Mouse (Mus musculus) intestine, embryonic 14.5 days (tissue): ENCODE measurements around the gene 1810009A15Rik. TPM values are rescaled to one million over a fixed set of nuclear protein-coding genes. Genes with fewer than 3 reads are reported as not detected.
"Not testable (repeated sequence)": the region's sequence is repeated elsewhere in the genome, so short reads cannot be mapped to it uniquely, and the experiment has no call there.

Source experiments
- ATAC-seq: fragments of 200-750 bp; cut with Nextera tagmentation; replicated peaks from 2 replicates; pipeline ENCODE4 v1.8.0; 2017; ENCODE audit warnings: low read depth, moderate number of reproducible peaks, moderate TSS enrichment, moderate library complexity; ENCODE audit not compliant: low FRiP score, low TSS enrichment
- DNase-seq: peaks from one replicate; pipeline ENCODE4 v3.0.0-alpha.2; 2018; ENCODE audit warnings: low spot score
- H3K27ac ChIP-seq: fragments of 300-500 bp; sonication (generic); 2 replicates; pipeline ENCODE4 v1.5.1; 2014; ENCODE audit warnings: low read depth, mild to moderate bottlenecking, control low read depth
- H3K27me3 ChIP-seq: fragments of 300-500 bp; sonication (generic); replicated peaks from 2 replicates; pipeline ENCODE4 v1.6.1; 2014; ENCODE audit warnings: low read length, control low read depth; ENCODE audit not compliant: control insufficient read depth, insufficient read depth
- H3K36me3 ChIP-seq: fragments of 300-500 bp; sonication (generic); 2 replicates; pipeline ENCODE4 v1.6.1; 2014; ENCODE audit warnings: low read length, control low read depth; ENCODE audit not compliant: control insufficient read depth, insufficient read depth
- H3K4me1 ChIP-seq: fragments of 300-500 bp; sonication (generic); replicated peaks from 2 replicates; pipeline ENCODE4 v1.6.1; 2014; ENCODE audit warnings: low read length, control low read depth, mixed read lengths; ENCODE audit not compliant: control insufficient read depth, insufficient read depth
- H3K4me2 ChIP-seq: fragments of 300-500 bp; sonication (generic); 2 replicates; pipeline ENCODE4 v1.6.1; 2014; ENCODE audit warnings: low read length
- H3K4me3 ChIP-seq: fragments of 300-500 bp; sonication (generic); 2 replicates; pipeline ENCODE4 v1.5.1; 2014; ENCODE audit warnings: low read depth, low read length, control low read depth, mixed read lengths
- H3K9ac ChIP-seq: fragments of 300-500 bp; sonication (generic); 2 replicates; pipeline ENCODE4 v1.6.1; 2014; ENCODE audit warnings: mild to moderate bottlenecking, low read length
- H3K9me3 ChIP-seq: fragments of 300-500 bp; sonication (generic); 2 replicates; pipeline ENCODE4 v1.6.1; 2016; ENCODE audit warnings: low read length, control low read depth; ENCODE audit not compliant: control insufficient read depth
- WGBS: fragments of 180-500 bp; shearing (Covaris S2); extraction: QIAGEN DNeasy Blood & Tissue Kit; methylation state at CpG from one replicate; pipeline ENCODE4 v1.1.7; 2014; 5-methylcytosine and 5-hydroxymethylcytosine counted together
- polyA plus RNA-seq: library from polyadenylated mRNA; unstranded; fragments of >200 nt; fragmentation: Nextera tagmentation; extraction: Ambion mirVana; gene quantifications from 2 replicates; pipeline ENCODE4 v1.2.1, GENCODE M21; 2014

The 1810009A15Rik gene
- polyA plus RNA-seq, 1 experiment from 2014 or later, result 92.8 TPM

DNA sequence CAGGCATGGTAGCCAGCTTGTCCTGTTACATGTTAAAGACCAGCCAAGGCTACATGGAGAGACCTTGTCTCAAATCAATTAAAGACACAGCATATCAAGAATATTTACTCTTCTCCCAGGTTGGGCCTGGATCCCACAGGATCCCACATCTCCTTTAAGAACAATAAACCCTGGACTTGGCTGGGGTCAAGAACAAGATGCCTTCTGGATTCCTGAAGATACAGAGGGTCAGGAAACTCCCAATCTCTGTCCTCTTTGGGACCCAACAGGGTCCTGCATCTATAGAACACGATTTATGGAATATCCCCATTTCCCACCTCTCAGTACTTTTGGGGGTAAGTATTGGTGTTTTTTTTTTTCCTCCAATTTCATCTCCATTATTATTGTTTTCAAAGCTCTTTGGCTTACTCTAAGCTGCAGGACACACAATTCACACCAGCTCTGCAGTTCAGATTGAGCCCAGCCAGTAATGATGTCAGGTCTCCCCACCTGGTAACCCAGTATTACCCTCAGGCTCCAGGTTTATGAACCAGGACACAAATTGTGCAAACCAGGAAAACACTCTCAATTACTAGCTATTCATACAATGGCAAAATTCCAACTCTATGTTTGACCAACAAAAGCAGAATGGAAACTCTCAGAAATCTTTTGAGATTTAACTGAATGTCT lies 1.6 kb upstream of the 1810009A15Rik start:
- no peak for DNase-seq
- WGBS, result 43% methylated on average over 1 of the region's 1 CpGs
- peak overlapping the region; percentile 97 for H3K9ac ChIP-seq
- peak overlapping the region; percentile 79; the same call in 1 of the 2 replicates for H3K4me3 ChIP-seq
- ATAC-seq, result no peak
- peaks cover 13% of the 10 kb centered on the region for H3K4me1 ChIP-seq
- H3K27me3 ChIP-seq, result no peaks in the 10 kb centered on the region
- peaks cover 15% of the 10 kb centered on the region for H3K36me3 ChIP-seq
- H3K9me3 ChIP-seq, result no peaks in the 10 kb centered on the region
- H3K4me2 ChIP-seq, result peak overlapping the region; percentile 85
- peak overlapping the region; percentile 88 for H3K27ac ChIP-seq

DNA sequence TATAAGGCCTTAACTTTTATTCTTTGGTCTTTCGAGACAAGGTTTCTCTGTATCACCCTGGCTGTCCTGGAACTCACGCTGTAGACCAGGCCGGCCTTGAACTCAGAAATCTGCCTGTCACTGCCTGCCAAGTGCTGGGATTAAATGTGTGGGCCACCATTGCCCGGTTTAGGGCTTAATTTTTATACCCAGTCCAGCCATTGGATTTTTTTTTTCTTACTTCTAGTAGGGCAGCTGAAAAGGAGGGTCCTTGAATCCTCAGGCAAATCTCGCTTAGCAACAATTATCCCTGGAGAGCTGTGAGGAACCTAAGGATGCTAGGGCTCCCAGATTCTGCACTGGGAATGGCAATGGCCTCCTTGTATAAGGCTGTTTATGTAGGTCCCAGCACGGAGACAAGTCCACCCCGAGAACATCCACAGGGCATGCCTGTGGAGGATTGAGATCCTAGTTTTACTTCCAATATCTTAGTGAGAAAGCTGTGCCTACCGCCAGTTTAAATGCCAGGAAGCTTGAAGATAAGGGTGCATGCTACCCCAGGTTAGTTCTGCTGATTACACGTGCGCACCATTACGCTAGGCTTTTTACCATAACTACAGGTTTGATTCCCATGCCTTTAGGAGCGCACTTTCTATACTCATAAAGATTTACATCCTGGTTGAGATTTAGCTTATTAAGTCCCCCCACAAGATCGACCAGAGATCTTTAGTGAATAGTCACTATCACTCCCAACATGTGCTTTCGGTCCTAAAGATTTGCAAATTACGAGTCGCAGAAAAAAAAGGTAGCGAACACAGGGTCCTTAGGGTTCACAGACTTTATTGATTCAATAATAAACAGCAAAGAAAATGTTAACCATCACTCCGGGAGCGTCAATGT lies 829 bp upstream of the 1810009A15Rik start:
- Histone ChIP-seq H3K27ac (peak overlapping the region; percentile 88), H3K36me3 (peaks cover 15% of the 10 kb centered on the region), H3K4me3 (peak overlapping the region; percentile 79), H3K9me3 (no peaks in the 10 kb centered on the region), H3K4me2 (peak overlapping the region; percentile 85), H3K9ac (peak overlapping the region; percentile 97), H3K4me1 (peaks cover 13% of the 10 kb centered on the region), H3K27me3 (no peaks in the 10 kb centered on the region)
- ATAC-seq (no peak), DNase-seq (peak; percentile 55)
- 18% methylated on average over 19 of the region's 19 CpGs for WGBS

DNA sequence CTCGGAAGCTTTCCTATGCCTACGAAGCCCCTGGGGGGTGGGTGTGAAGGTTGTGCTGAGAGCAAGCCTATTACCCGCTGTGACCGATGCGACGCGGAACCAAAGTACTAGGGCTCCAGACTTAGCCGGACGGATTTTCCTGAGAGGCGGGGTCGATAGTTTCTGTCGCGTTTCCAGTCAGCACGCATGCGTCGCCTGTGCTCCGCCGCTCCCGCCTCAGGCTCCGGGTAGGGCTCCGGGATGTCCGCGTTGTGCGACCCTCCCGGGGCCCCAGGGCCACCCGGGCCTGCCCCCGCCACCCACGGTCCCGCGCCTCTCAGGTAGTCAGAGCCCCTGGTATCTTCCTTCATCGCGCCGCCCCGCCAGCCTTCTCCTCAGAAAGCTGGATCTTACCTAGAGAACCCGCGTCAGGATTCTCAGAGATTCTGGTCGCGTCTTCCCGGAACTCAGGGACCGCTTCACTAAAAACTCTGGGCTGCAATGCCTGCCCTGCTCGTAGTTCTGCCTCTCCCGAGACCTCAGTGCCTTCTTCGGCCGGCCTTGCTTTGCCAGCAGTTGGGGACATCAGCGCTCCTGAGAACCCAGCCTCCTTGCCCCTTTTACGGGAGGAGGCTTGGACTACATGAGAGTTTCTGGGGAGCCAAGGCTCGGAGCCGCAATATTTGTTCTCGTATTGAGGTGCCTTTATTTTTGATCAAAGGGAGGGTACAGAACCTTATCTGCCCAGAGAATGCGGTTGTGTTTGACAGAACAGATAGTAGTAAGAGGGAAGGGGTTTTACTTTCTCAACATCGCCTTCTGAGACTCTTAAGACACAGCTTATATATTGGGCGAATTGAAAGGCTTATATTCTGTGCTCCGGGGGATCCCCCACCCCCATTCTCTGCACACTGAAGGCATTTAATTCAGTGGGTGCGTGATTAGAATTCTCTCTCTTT lies 4.4 kb downstream of the 1810009A15Rik start, which contains the start of gene Ints5:
Gene Ints5, plus strand, starts transcription at position 177 of the 938 bp plus-strand sequence.
- H3K9me3 ChIP-seq, result no peaks in the 10 kb centered on the region
- H3K4me1 ChIP-seq, result peaks cover 12% of the 10 kb centered on the region
- peak within 1 kb of the TSS; percentile 60 for H3K27ac ChIP-seq
- peaks cover 41% of the 10 kb centered on the region for H3K36me3 ChIP-seq
- ATAC-seq, result peak; percentile 41
- H3K4me2 ChIP-seq, result peak within 1 kb of the TSS; percentile 92
- H3K9ac ChIP-seq, result peak within 1 kb of the TSS; percentile 64
- 2% methylated on average over 54 of the region's 54 CpGs for WGBS
- H3K4me3 ChIP-seq, result peak within 1 kb of the TSS; percentile 91
- peak; percentile 94 for DNase-seq
- H3K27me3 ChIP-seq, result no peaks in the 10 kb centered on the region

DNA sequence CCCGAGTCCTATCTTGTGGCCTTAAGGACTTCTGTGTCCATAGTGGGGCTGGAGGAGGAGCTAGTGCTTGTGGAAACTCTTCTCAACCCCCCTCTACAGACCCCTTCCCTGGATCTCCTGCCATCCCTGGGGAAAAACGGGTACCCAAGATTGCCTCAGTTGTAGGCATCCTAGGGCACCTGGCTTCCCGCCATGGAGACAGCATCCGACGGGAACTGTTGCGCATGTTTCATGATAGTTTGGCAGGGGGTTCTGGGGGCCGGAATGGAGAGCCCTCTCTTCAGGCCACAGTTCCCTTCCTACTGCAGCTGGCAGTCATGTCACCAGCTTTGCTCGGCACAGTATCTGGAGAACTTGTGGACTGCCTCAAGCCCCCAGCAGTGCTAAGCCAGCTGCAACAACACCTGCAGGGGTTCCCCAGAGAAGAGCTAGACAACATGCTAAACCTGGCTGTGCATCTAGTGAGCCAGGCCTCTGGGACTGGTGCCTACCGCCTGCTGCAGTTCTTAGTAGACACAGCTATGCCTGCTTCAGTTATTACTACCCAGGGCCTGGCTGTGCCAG lies 6.8 kb downstream of the 1810009A15Rik start:
- DNase-seq (no peak), ATAC-seq (no peak)
- Histone ChIP-seq H3K4me3 (no peak overlapping the region), H3K36me3 (peaks cover 38% of the 10 kb centered on the region), H3K4me1 (peaks cover 21% of the 10 kb centered on the region), H3K27me3 (no peaks in the 10 kb centered on the region), H3K9ac (no peak overlapping the region), H3K4me2 (no peak overlapping the region), H3K9me3 (no peaks in the 10 kb centered on the region), H3K27ac (no peak overlapping the region)
- 92% methylated on average over 9 of the region's 9 CpGs for WGBS

DNA sequence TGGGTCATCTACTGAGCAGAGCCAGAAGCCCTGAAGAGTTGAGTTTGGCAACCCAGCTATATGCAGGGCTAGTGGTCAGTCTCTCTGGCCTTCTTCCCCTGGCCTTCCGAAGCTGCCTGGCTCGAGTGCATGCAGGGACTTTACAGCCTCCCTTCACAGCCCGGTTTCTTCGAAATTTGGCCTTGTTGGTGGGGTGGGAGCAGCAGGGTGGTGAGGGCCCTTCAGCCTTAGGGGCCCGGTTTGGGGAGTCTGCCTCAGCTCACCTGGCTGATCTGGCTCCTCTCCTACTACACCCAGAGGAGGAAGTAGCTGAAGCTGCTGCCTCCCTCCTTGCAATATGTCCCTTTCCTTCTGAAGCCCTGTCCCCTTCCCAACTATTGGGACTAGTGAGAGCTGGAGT lies 7.6 kb downstream of the 1810009A15Rik start:
- not testable (repeated sequence) for H3K9me3 ChIP-seq, H3K27me3 ChIP-seq, H3K9ac ChIP-seq, ATAC-seq, H3K4me2 ChIP-seq, DNase-seq, H3K27ac ChIP-seq, H3K4me3 ChIP-seq
- H3K4me1 ChIP-seq, result peaks cover 21% of the 10 kb centered on the region
- H3K36me3 ChIP-seq, result peaks cover 32% of the 10 kb centered on the region
- WGBS, result 88% methylated on average over 5 of the region's 5 CpGs

DNA sequence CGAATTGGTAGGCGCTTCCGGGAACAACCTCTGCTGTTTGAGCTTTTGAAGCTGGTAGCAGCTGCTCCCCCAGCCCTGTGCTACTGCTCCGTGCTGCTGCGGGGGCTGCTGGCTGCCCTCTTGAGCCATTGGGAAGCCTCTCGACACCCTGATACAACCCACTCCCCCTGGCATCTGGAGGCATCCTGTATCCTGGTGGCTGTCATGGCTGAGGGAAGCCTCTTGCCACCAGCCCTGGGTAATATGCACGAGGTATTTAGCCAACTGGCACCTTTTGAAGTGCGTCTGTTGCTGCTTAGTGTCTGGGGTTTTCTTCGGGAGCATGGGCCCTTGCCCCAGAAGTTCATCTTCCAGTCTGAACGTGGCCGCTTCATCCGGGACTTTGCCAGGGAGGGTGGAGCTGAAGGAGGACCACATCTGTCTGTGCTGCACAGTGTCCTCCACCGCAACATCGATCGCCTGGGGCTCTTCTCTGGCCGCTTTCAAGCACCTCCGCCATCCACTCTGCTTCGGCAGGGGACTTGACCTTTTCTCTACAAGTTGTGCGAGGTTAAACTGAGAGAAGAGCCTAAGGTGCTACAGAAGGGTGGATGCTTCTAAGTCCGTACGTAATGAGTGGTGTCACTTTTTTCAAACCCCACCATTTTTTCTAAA lies 8.7 kb downstream of the 1810009A15Rik start:
- H3K9me3 ChIP-seq, H3K27me3 ChIP-seq: not testable (repeated sequence)
- Histone ChIP-seq H3K9ac (peak overlapping the region; percentile 97), H3K4me1 (peaks cover 21% of the 10 kb centered on the region), H3K27ac (peak overlapping the region; percentile 84), H3K4me3 (peak overlapping the region; percentile 96), H3K4me2 (peak overlapping the region; percentile 58), H3K36me3 (peaks cover 33% of the 10 kb centered on the region)
- DNase-seq, result peak; percentile 66
- WGBS, result 25% methylated on average over 21 of the region's 21 CpGs
- peak; percentile 30 for ATAC-seq

DNA sequence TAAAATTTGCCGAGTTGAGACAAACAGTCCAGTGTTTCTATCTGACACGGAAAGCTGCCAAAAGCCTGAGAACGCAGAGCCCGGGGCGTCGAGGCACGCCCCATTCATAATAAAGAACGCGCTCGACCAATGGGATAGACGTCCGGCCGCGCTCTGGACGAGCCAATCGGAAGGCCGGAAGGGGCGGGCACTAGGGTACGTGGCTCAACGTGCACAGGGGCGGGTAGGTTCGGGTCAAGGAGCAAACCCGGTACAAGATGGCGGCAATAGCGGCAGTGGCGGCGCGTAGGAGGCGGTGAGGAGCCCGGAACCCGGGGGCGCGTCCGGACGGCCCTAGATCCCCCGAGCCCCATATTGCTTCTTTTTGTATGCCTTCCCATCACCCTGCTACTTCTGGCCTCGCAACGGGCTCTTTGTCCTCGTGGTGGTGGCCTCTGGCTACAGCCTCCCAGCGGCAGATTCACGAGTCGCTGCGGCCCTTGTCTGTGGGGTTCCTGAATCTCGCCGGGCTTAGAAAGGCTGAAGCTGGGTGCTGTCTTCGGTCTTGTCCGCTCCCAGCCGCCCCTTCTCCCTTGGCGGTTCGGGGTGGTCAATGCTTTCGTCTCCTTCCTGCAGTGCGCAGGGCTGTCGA lies 9.3 kb downstream of the 1810009A15Rik start, which contains the start of gene Ganab:
Gene Ganab, plus strand, starts transcription at position 207 of the 631 bp plus-strand sequence.
- Histone ChIP-seq H3K4me3 (peak within 1 kb of the TSS; percentile 96), H3K4me1 (peaks cover 21% of the 10 kb centered on the region), H3K27me3 (no peaks in the 10 kb centered on the region), H3K36me3 (peaks cover 37% of the 10 kb centered on the region), H3K4me2 (peak within 1 kb of the TSS; percentile 85), H3K9ac (peak within 1 kb of the TSS; percentile 97), H3K27ac (peak within 1 kb of the TSS; percentile 84), H3K9me3 (no peaks in the 10 kb centered on the region)
- peak; percentile 95 for DNase-seq
- under 1% methylated on average over 53 of the region's 53 CpGs for WGBS
- ATAC-seq, result peak; percentile 98
